Mouse (Mus musculus): Measurements from ENCODE around the gene Pin4.

Pin4 gene

DNA sequence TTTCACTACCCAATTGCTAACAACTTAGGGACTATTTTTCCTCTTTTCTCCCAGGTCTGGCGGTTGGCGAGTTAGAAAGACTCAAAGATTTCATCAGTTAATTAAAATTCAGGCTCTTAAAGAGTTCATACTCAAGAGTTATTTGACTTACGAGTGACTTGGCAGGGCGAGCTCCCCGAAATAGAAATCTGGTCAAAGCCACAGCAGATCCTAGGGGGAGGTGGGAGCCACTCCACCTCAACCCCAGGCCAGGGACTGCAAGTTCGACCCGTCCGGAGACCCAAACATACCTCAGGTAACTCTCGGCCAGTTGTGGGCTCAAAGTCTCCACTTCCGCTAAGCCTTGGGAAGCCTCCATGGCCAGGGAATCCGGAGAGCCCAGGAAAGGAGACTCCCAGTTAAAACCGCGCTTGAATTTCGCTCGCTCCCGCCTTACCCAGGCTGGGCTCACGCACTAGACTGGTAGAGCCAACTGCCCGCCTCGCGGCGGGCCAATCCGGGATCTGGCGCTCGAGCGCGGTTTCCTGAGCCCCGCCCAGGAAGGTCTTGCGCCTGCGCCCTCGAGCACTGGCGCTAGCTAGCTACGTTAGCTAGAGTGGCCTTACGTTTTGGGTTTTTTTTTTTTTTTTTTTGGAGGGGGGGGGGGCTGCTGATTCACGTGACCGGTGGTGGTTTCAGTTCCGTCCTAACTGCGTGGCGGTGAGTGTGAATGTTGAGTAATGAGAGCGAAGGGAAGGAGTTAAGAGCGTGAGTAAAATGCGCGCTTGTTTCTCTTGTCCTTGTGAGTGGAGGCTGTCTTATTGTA lies 37.6 kb downstream of the Pin4 start, which contains the start of gene Ercc6l:
TSS of gene Ercc6l (minus strand) at position 474 of the 805 bp plus-strand sequence.
- DNase-seq (ENCODE audit: low read depth): peak; percentile 97

DNA sequence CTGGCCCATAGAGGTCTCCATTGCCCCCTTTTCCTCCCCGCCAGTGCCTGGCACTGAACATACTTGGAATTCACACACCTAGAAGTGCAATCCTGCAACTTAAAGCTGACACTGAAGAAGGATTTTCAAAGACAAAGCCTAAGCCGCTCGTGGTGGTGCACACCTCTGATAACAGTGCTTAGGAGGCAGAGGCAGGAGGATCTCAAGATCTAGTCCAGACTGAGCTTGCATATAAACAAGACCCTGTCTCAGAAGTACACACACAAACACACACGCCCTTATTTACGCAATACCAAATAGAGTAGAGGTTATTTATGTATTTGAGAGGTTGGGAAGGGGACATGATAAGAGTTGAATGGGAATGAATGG lies 38.2 kb downstream of the Pin4 start:
- no peak for DNase-seq (ENCODE audit: low read depth)

GRCm38 (mm10) chrX:102159778-102160177 lies 40.5 kb downstream of the Pin4 start:
- DNase-seq (ENCODE audit: low read depth): peak; percentile 53

DNA sequence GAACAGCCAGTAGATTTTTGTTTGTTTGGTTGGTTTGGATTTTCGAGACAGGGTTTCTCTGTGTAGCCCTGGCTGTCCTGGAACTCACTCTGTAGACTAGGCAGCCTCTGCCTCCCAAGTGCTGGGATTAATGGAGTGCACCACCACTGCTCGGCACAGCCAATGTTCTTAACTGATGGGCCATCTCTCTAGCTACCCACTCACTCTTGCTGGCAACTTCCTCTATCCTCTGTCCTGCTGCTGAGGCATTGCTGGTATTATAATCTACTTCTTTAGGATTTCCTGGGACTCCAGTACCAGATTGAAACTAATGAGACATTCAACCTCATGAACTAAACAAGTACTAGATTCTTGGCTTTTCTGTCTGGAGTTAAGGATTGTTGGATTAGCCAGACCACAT lies 41.3 kb downstream of the Pin4 start:
- no peak for DNase-seq (ENCODE audit: low read depth)

GRCm38 (mm10) chrX:102163096-102163495 lies 43.8 kb downstream of the Pin4 start:
- DNase-seq (ENCODE audit: low read depth): peak; percentile 27

DNA sequence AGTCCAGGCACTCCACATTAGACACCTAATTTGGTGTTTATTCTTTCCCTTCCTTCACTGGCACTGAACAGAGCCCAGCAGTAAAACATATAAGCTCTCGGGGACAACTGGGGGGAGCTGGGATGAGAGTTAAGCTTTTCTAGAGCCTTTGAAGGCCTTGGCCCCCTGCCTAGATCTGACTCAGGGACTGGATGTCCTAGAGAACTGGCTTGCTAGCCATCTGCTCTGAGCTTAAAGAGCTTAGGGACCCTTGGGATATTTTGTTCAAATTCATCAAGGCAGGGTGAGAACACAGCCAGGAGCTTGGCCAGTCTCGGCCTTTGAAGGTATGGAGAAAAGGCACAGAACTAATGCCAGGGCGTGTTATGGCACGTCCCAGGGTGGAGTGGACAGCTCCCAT lies 44.3 kb downstream of the Pin4 start:
- DNase-seq (ENCODE audit: low read depth): peak; percentile 60

DNA sequence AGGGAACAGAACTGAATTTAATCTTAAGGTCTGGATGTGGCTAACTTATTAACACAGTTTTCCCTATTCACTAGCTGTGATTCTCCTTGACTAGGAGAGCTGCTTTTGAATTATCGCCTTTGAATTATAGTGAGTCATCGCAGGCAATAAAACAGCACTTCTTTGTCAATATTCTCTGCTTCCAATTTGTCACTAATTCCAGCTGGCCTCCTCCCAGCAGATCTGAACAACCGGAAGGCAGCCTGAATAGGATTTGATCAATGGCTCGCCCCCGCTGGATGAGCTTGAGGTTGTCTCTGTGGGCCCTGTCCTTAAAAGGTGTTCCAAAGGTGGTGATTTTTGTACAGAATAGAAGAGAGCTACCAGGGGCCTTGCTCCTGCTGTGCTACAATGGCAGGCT lies 47.3 kb downstream of the Pin4 start:
- no peak for DNase-seq (ENCODE audit: low read depth)

DNA sequence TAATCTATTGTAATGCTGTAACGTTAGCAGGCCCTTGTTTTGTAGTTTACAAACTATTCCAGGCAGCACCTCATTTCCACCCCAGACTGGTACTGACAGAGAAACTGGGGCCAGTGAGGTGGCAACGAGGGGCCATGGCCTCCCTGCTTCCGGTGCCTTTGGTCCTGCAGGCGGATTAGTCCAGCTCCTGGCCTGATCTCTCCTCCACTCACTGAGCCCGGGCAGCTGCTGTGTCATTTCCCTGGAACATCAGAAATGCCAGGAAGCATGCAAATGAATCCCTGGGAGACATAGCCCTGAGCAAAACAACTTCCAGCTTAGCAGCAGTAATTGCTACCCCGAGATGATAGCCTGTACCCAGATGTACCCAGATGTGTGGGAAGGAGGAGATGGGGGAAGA lies 47.7 kb downstream of the Pin4 start:
- DNase-seq (ENCODE audit: low read depth): peak; percentile 25

DNA sequence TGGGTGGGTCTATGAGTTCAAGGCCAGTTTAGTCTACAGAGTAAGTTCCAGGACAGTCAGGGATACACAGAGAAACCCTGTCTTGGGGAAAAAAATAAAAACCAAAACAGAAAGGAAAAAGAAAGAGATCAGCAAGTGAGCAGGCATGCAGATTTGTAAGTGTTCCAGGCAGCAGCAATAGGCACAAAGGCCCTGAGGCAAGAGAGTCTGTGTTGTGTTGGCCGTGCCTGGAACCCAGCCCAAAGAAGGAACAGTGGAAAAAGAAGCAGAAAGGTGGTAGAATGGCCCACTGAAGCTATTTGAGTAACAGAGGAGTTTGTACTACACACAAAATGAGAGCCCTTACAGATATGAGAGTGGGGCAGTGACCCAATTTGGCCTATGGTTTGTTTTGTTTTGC lies 50.5 kb downstream of the Pin4 start:
- peak; percentile 44 for DNase-seq (ENCODE audit: low read depth)

DNA sequence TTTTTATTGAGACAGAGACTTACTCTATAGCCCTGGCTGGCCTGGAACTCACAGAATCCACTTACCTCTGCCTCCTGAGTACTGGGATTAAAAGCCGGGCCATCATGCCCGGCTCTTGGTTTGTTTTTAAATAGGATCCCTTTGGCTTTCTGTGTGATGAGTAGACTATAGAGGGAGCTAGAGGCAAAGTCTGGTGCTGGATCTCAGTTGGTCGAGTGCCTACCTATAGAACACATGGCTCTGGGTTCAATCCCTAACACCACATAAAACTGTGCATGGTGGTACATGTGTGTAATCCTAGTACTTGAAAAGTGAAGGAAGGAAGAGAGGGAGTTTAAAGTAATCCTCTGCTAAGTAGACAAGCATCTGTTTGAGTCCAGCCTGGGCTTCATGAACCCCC lies 50.9 kb downstream of the Pin4 start:
- no peak for DNase-seq (ENCODE audit: low read depth)

- DNase-seq (ENCODE audit: low read depth): no peak
Measured at GRCm38 (mm10) chrX:102170900-102171299, 51.7 kb downstream of the Pin4 start.

GRCm38 (mm10) chrX:102175538-102176287 lies 56.5 kb downstream of the Pin4 start:
- no peak for DNase-seq (ENCODE audit: low read depth)

Data from NIH3T3 (cell line).